Mouse (Mus musculus): ENCODE data around the gene Gm15217.

Gene Gm15217

DNA sequence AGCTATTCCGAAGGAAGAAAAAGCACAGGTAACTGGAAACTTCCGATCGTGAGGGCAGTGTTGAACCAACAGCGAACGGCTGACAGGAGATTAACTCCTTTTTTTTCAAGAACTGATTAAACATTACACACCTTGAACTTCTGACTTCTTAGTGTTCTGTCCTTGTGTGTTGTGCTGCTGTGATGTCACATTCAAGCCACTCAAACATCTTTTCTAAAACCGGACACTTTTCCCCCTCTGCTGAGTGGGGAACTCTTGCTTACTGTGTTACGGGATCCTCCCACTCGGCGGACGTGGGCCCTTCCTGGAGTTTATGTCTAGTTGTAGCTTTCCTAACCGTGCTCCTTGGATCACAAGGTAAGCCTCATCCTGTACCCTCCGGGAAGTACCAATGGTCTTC is at the start of gene Gm15217:
Gene Gm15217, plus strand, starts transcription at position 130 of the 400 bp plus-strand sequence.
- no peak for DNase-seq (ENCODE audit: low read depth)

DNA sequence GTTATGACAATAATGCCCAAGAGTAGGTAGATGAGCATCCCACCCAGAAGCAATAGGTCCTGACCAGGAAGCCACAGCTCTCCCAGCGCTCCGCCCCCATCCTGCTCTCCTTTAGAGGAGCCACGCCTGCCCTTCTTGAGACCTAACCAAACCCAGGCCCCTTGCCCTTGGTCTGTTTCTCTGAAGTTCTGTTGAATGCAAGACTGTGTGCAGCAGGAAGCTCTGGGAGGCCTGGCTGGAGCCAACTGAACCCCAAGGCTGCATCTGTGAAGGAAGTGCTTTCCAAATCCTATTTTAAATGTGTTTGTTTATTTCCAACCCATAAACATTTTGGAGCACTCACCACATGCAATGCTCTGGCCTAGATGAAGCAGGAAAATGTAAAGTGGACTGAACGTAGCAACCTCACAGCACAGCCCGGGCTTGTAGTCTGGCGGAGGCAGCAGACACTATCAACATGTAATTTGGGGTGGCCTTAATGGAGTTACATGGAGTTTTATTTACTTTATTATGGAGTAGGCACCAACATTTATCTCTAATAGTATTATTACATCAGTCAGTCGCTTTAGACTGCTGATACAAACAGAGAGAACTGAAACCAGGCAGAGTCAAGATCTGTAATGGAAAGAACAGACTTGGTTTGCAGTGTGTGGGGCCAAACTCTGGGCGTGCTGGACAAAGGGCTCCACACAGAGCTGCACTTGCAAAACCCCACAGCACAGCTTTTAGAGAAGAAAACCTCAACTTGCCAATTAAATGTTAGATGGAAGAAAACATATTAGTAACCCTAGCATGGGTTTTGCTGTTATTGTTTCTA is 45.6 kb upstream of the Gm15217 start:
- no peak for DNase-seq (ENCODE audit: low read depth)

DNA sequence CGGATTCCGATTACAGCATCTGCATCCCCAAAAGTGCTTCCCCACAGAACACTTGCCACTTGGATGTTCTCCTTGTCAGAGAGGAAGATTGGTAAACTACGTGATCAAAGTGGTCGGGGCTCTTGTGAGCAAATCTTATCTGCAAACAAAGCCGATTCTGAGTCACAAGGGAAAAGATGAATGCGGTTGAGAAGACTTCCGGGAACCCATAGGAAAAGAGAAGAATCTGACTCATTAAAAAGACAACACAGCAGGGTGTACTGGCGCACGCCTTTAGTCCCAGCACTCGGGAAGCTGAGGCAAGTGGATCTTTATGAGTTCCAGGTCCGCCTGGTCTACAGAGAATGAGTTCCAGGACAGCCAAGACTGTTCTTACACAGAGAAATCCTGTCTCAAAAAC is 40.4 kb upstream of the Gm15217 start:
- no peak for DNase-seq (ENCODE audit: low read depth)

DNA sequence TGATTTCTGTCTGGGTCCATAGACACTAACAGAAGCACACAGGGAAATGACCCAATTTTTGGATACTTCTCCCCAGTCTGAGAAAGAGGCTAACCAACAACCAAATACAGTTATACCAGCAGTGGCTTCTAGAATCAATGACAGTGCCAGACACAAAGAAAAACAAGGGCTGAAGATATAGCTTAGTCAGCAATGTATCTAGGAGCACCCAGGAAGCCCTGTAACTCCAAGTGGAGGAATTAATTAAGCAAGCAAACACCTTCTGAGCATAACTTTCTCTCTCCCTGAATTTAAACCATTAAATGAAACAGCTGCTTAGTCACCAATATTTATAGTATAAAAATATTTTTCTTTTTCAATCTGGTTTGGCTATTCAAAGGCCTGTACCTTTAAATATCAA is 34.5 kb upstream of the Gm15217 start:
- DNase-seq (ENCODE audit: low read depth) = no peak

- DNase-seq (ENCODE audit: low read depth) = no peak
These were observed 21.9 kb upstream of the Gm15217 start for GRCm38 (mm10) chr14:46357286-46357685.

DNA sequence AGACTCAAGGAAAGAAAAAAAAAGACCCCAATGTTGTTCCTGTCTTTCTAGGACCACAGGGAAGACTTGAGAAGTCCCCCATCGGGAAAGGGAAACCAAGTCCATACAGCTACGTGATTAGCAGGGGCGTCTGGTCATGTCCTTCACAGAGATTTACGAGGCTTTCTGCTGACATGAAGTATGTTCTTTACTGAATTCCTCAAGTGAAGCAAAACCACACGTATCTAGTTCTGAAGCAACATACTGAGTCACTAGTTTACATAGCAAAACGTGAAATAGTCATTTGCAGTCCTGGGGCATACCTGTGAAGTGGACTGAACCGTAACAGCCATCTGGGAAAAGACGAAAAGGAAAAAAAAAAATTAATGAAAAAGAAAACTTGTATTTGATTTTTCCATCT is 21.5 kb upstream of the Gm15217 start:
- no peak for DNase-seq (ENCODE audit: low read depth)

DNA sequence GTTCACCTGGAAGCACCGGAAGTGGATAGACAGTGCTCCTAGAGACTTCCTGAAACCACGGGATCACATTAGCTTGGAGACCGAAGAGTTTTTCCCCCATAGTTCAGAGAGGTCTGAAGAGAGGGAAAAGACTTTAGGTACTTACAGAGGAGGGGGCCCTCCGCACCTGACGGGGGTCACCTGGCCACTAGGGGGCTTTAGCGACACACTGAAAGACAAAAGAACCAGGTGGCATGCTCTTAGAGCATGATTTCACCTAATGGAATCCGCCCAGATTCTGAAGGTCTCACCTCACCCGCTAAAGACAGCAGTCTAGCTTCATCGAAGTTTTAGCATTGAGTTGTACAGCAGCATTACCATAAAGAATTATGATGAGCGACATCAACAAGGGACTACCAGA is 16.0 kb upstream of the Gm15217 start:
- DNase-seq (ENCODE audit: low read depth) = no peak

DNA sequence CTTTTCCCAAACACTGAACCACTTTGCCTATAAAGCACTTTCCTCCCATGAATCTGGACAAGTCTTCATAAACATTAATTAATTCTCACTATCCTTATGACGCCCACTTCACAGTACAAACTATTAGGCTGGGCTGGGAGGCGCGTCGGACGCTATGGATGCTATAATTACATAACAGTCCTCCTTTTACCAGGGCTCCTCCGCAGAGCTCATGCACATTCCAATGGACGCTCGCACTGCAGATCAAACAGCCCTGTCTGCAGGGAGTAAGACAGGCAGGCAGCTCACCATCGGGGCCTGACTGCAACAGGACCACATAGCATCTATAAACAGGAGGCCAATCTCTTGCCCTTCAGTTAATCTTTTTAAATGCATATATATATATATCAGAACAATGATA is 6.8 kb upstream of the Gm15217 start:
- no peak for DNase-seq (ENCODE audit: low read depth)

GRCm38 (mm10) chr14:46375796-46376195 is 3.4 kb upstream of the Gm15217 start:
- DNase-seq (ENCODE audit: low read depth) = no peak

GRCm38 (mm10) chr14:46380286-46380721 is 1.1 kb downstream of the Gm15217 start:
- no peak for DNase-seq (ENCODE audit: low read depth)

DNA sequence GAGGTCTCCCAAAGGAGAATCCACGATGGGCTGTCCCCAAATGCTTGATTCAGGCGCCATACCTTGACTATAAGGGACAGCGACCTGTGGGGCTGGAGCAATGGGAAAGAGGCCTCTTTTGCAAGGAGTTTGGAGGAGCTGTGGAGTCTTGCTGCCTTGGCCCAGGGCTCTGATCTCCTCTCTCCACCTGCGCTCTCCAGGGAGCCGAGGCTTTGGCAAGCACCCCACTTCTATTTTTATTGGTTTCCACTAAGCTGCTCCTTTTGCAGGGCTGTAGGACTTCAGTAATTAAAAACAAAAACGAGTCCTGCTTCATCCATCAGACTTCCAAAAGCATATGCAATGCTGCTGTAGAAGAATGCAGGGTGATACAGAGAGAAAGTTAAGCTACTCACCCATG is 2.2 kb downstream of the Gm15217 start:
- no peak for DNase-seq (ENCODE audit: low read depth)

DNA sequence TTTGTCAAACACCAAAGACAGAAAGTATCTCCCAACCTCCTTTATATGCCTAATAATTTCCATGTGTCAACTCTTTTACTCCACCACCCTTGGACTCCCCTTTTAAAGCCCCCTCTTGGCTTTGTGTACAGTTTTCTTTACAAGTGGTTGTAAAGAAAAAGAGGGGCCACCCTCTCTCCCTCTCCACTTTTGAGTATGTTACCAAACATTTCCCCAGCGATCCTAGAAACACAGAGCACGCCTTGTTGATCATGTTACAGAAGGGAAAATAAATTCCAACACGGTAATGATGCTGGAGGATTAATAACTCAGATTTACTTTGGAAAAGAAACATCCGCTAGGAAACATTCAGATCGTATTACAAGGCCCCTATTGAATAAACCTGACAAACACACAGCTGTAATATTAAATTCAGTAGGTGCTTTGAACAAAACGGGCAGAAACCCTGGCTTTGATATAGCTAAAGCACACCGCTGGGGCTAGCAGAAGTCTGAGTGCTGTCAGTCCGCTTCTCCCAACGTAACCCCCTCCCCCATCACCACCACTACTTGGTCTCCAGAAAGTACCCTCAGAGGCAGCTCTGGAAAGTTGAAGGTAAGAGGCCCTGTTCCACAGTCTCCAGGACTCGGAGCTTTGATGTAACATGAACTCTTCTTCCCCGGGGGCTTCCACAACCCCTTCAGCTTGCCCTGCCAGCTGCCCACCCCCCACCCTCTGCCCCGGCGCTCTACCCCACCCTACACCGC is 5.9 kb downstream of the Gm15217 start:
- no peak for DNase-seq (ENCODE audit: low read depth)

DNA sequence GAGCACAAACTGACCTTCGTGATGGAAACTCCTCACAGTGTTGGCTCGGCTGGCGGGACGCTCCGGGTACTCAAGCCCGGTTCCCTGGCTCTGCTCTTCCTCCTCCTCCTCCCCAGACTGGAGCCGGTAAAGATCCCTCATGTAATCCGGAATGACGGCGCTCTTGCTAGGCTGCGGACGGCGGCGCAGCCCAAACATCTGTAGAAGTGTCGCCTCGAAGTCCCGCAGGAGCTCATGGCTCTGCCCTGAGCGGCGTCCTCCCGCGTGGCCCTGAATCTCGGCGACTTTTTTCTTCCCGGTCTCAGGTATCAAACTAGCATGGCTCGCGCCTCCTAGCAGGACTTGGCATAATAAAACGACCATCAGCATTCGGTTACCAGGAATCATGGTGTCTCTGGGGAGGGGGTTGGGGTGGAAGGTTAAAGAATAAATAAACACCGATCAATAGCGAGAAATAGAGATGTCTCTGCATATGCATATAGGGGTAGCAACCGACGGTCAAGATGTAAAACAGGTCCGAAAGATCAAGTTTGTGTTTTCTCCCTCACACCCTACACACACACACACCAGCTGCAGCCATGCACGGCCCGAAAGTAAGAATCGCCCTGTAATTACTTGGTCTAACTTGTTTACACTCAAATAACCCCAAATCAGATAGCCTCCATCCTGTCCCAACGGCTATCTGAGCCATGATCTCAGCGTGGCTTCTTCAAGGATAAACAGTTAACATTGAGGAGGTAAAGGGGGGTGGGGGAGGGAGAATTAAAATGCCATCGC is 6.7 kb downstream of the Gm15217 start:
- DNase-seq (ENCODE audit: low read depth) = no peak

- no peak for DNase-seq (ENCODE audit: low read depth)
These were observed 7.5 kb downstream of the Gm15217 start for GRCm38 (mm10) chr14:46386478-46387356.

DNA sequence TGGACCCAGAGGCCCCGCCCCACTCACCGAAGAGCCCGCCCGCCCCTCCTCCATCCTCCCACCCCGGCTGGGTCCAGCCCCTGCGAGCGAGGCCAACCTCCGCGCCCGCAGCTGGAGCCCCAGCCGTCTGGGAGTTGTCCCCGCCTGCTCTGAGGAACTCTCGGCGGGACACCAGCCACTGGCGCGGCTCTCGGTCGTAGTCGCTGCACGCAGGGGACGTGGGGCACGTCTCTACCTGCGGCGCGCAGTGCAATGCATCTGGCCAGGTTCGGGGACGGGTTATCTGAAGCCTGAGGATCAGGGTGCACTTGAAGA is 8.1 kb downstream of the Gm15217 start:
- DNase-seq (ENCODE audit: low read depth) = no peak

DNA sequence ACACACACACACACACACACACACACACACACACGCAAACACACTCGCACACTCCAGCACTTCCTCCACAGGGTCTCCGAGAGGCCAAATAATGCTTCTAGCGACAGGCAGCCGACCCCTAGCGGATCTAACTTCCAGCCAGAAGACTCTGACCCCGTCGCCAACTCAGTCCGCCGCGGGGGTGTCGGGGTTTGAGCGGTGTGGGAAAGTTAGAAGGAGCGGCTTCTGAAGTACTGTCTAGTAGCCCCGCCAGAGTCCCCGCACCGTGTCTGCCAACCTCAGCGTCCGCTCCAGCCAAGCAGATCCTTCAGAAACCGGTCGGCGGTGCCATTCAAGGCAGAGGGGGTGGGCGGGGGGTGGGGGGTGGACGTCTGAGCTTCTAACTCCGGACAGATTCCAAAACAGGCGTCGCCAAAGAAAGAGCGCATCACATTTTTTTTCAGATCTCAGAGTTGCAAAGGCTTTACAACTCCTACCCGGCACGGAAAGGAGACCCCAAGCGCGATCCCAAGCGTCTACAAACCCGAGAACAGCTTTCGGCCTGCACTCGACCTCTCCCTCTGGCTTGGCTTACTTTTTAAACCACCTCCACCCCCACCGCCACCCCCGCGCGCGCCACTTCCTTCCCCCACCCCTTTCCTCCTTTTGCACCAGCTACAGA is 8.7 kb downstream of the Gm15217 start:
- no peak for DNase-seq (ENCODE audit: low read depth)

- no peak for DNase-seq (ENCODE audit: low read depth)
These were observed 9.4 kb downstream of the Gm15217 start for GRCm38 (mm10) chr14:46388636-46389035.

GRCm38 (mm10) chr14:46389438-46390248 is 10.4 kb downstream of the Gm15217 start:
- DNase-seq (ENCODE audit: low read depth) = no peak

GRCm38 (mm10) chr14:46390249-46390775 is 11.1 kb downstream of the Gm15217 start, which contains the start of gene Bmp4:
Bmp4 (minus strand) TSS chr14:46390669.
- DNase-seq (ENCODE audit: low read depth) = no peak

GRCm38 (mm10) chr14:46391621-46392170 is 12.5 kb downstream of the Gm15217 start:
- DNase-seq (ENCODE audit: low read depth) = no peak
